Mouse (Mus musculus) hindbrain, embryonic 12.5 days (tissue): ENCODE measurements at regions not wholly inside any gene's neighbourhood (a gene's known extent, or its start where the extent isn't known, plus 50 kb on each side); places are given as distances from the start of the nearest gene placed in this dataset.
A peak's percentile ranks its signal among the peaks of the same experiment; 100 is the strongest.

ENCODE experiments used
- ATAC-seq: fragments of 200-750 bp; cut with Nextera tagmentation; 2 replicates; pipeline ENCODE4 v1.8.0; 2017; ENCODE audit warnings: moderate TSS enrichment; ENCODE audit not compliant: low FRiP score
- H3K27ac ChIP-seq: fragments of 300-500 bp; sonication (generic); 2 replicates; pipeline ENCODE4 v1.5.1; 2016; ENCODE audit warnings: mild to moderate bottlenecking
- H3K27me3 ChIP-seq: fragments of 300-500 bp; sonication (generic); 2 replicates; pipeline ENCODE4 v1.6.1; 2016; ENCODE audit warnings: mild to moderate bottlenecking
- H3K36me3 ChIP-seq: fragments of 300-500 bp; sonication (generic); 2 replicates; pipeline ENCODE4 v1.6.1; 2016; ENCODE audit warnings: mild to moderate bottlenecking
- H3K4me1 ChIP-seq: fragments of 300-500 bp; sonication (generic); 2 replicates; pipeline ENCODE4 v1.6.1; 2016
- H3K4me2 ChIP-seq: fragments of 300-500 bp; sonication (generic); replicated peaks from 2 replicates; pipeline ENCODE4 v1.6.1; 2016; ENCODE audit warnings: mild to moderate bottlenecking
- H3K4me3 ChIP-seq: fragments of 300-500 bp; sonication (generic); 2 replicates; pipeline ENCODE4 v1.5.1; 2016; ENCODE audit warnings: mild to moderate bottlenecking
- H3K9ac ChIP-seq: fragments of 300-500 bp; sonication (generic); 2 replicates; pipeline ENCODE4 v1.6.1; 2016; ENCODE audit warnings: mild to moderate bottlenecking, moderate library complexity
- H3K9me3 ChIP-seq: fragments of 300-500 bp; sonication (generic); replicated peaks from 2 replicates; pipeline ENCODE4 v1.6.1; 2016; ENCODE audit warnings: mild to moderate bottlenecking
- WGBS: fragments of 180-500 bp; shearing (Covaris S2); methylation state at CpG from one replicate; pipeline ENCODE4 v1.1.7; 2016; 5-methylcytosine and 5-hydroxymethylcytosine counted together

DNA sequence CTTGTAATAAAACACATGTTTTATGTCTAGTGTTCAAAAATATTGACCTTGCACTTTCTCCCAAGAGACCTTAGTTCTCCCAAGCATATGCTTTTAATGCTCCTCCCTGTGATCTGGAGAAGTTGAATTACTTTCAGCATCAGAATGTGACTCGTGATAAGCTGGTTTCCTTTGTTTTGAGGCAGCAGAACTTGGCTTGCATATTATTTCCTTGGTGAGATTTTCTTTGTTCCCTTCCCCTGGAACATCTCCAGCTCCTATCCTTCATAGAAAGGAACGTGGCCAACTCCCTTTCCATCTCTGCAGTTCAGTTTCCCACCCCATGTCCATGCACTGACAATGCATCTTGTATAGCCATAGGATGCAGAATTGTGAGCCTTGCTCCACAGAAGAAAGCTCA is 1292.0 kb upstream of the Flrt2 start:
- Histone ChIP-seq H3K36me3 (no peaks in the 10 kb centered on the region), H3K9ac (no peak overlapping the region), H3K4me2 (no peak overlapping the region)

GRCm38 (mm10) chr12:94420918-94421317 is 1271.1 kb upstream of the Flrt2 start:
- Histone ChIP-seq H3K27ac (no peak overlapping the region), H3K4me1 (peaks cover 5% of the 10 kb centered on the region; the same call in 1 of the 2 replicates), H3K4me3 (no peak overlapping the region), H3K27me3 (no peaks in the 10 kb centered on the region), H3K4me2 (no peak overlapping the region), H3K36me3 (no peaks in the 10 kb centered on the region), H3K9ac (no peak overlapping the region), H3K9me3 (no peaks in the 10 kb centered on the region)
- WGBS: 70% methylated on average over 5 of the region's 5 CpGs
- ATAC-seq: no peak

More for the DNA sequence above, 1292.0 kb upstream of the Flrt2 start:
- no peak overlapping the region for H3K27ac ChIP-seq
- no peaks in the 10 kb centered on the region for H3K4me1 ChIP-seq
- no peak overlapping the region for H3K4me3 ChIP-seq
- no peaks in the 10 kb centered on the region for H3K9me3 ChIP-seq
- no peak for ATAC-seq
- no peaks in the 10 kb centered on the region for H3K27me3 ChIP-seq
- WGBS: 56% methylated on average over 2 of the region's 2 CpGs

DNA sequence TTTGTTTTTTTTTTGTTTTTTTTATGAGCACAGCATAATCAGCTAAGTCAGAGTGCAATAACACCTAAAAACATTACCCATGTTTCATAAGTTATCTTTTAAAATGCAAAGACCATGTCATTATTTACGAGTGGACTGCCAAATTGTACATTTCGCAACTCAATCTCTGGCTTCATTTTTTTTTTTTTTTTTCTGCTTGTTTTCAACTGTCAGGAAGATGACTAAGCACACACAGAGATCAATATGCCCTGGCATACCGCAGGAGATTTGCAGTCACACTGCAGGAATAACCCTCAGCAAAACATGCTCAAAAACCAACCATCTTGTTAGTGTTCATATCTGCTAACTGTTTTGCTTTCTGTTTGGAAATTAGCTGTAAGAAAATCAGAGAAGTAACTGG is 1270.3 kb upstream of the Flrt2 start:
- 79% methylated on average over 3 of the region's 3 CpGs for WGBS
- Histone ChIP-seq H3K9ac (no peak overlapping the region), H3K27me3 (no peaks in the 10 kb centered on the region), H3K36me3 (no peaks in the 10 kb centered on the region), H3K4me3 (no peak overlapping the region), H3K9me3 (no peaks in the 10 kb centered on the region), H3K4me1 (peaks cover 5% of the 10 kb centered on the region; the same call in 1 of the 2 replicates), H3K4me2 (no peak overlapping the region), H3K27ac (no peak overlapping the region)
- ATAC-seq: no peak

DNA sequence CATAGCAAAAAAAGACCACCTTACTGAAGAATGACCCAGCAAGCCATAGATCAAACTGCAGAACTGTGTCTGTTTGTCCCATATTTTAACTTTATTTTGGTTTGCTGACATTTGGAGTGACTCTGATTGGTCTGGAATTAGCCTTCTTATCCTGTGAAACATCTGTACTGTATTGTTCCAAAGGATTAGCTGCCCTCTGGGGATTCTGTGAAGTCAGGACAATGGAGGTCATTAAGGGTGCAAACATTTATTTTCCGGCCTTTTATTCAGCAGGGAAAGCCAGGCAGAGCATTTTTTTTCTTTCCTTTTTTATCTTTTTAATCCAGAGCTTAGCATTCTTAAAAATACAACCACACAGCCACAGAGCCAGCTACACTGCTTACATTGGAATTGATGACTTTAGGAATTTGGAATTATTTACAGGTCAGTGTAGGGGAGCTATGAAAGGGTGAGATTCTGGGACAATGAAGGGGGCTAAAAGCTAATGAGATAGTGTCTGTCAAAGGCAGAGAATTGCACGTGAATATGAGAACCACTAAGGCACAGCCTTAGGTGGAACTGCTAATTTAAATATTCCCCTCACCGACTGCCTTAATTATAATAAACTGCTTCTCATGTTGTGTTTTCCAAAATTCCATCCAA is 1267.6 kb upstream of the Flrt2 start:
- Histone ChIP-seq H3K4me2 (no peak overlapping the region), H3K9me3 (no peaks in the 10 kb centered on the region), H3K27me3 (no peaks in the 10 kb centered on the region), H3K9ac (no peak overlapping the region), H3K4me3 (no peak overlapping the region), H3K36me3 (no peaks in the 10 kb centered on the region), H3K4me1 (peaks cover 5% of the 10 kb centered on the region; the same call in 1 of the 2 replicates), H3K27ac (no peak overlapping the region)
- ATAC-seq: peak; percentile 43; the same call in 1 of the 2 replicates
- WGBS: 12% methylated on average over 3 of the region's 3 CpGs

DNA sequence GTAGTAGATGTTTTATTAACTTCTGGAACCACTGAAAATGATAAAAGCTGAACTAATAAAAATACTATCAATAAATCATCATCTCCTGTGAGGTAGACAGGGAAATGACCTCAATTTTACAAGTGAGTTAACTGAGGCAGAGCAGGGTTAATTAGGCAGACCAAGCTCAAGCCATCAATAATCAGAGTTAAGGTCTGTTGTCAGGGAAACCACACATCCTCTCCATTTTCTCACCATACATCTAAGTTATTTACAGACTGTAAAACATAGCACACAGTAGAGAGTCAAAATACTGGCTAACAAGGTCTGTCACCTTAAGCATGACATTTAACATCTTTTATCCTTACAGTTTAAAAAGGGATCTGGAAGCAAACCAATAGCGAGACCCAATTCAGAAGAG is 1242.5 kb upstream of the Flrt2 start:
- H3K36me3 ChIP-seq: no peaks in the 10 kb centered on the region
- no peak overlapping the region for H3K4me2 ChIP-seq
- H3K9me3 ChIP-seq: no peaks in the 10 kb centered on the region
- no peaks in the 10 kb centered on the region for H3K4me1 ChIP-seq
- no peak overlapping the region for H3K4me3 ChIP-seq
- H3K27ac ChIP-seq: no peak overlapping the region
- WGBS: 74% methylated on average over 1 of the region's 1 CpGs
- ATAC-seq: no peak
- no peak overlapping the region for H3K9ac ChIP-seq
- H3K27me3 ChIP-seq: no peaks in the 10 kb centered on the region

GRCm38 (mm10) chr12:94468027-94468426 is 1224.0 kb upstream of the Flrt2 start:
- 72% methylated on average over 2 of the region's 2 CpGs for WGBS

GRCm38 (mm10) chr12:94468609-94469008 is 1223.4 kb upstream of the Flrt2 start:
- H3K9me3 ChIP-seq: no peaks in the 10 kb centered on the region
- H3K9ac ChIP-seq: no peak overlapping the region
- no peak overlapping the region for H3K4me3 ChIP-seq
- no peaks in the 10 kb centered on the region for H3K36me3 ChIP-seq
- 89% methylated on average over 3 of the region's 3 CpGs for WGBS
- H3K27ac ChIP-seq: no peak overlapping the region
- H3K4me2 ChIP-seq: no peak overlapping the region
- H3K27me3 ChIP-seq: no peaks in the 10 kb centered on the region
- ATAC-seq: no peak
- no peaks in the 10 kb centered on the region for H3K4me1 ChIP-seq

More at GRCm38 (mm10) chr12:94468027-94468426, 1224.0 kb upstream of the Flrt2 start:
- H3K27me3 ChIP-seq: no peaks in the 10 kb centered on the region
- no peak overlapping the region for H3K4me3 ChIP-seq
- no peak overlapping the region for H3K9ac ChIP-seq
- no peaks in the 10 kb centered on the region for H3K9me3 ChIP-seq
- ATAC-seq: no peak
- no peak overlapping the region for H3K4me2 ChIP-seq
- no peak overlapping the region for H3K27ac ChIP-seq
- no peaks in the 10 kb centered on the region for H3K4me1 ChIP-seq
- no peaks in the 10 kb centered on the region for H3K36me3 ChIP-seq

DNA sequence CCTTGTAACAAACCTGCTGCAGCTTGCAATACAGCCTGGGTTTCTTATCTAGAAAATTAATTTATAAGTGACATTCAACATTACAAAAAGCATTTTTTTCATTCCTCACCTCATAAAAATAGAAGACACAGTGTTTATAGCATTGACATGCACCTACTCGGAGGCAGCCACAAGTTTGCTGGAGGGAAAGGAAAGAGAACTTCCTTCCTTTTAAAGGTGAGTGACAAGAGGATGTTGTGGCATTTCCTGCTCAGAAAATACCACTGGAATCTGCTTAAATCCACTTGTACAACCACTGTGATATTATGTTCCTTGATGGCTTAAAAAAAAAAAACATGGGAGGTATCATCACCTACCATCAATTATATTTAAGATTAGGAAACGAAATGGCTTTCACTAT is 1222.2 kb upstream of the Flrt2 start:
- H3K36me3 ChIP-seq: no peaks in the 10 kb centered on the region
- H3K27me3 ChIP-seq: no peaks in the 10 kb centered on the region
- no peaks in the 10 kb centered on the region for H3K9me3 ChIP-seq
- no peak overlapping the region for H3K4me2 ChIP-seq
- H3K4me1 ChIP-seq: no peaks in the 10 kb centered on the region
- H3K4me3 ChIP-seq: no peak overlapping the region
- no peak for ATAC-seq
- WGBS: 86% methylated on average over 2 of the region's 2 CpGs
- H3K27ac ChIP-seq: no peak overlapping the region
- H3K9ac ChIP-seq: no peak overlapping the region

- H3K4me1 ChIP-seq: no peaks in the 10 kb centered on the region
- H3K27me3 ChIP-seq: no peaks in the 10 kb centered on the region
- H3K36me3 ChIP-seq: no peaks in the 10 kb centered on the region
- 53% methylated on average over 1 of the region's 1 CpGs for WGBS
- H3K4me3 ChIP-seq: no peak overlapping the region
- no peak for ATAC-seq
- no peaks in the 10 kb centered on the region for H3K9me3 ChIP-seq
- H3K9ac ChIP-seq: no peak overlapping the region
- H3K4me2 ChIP-seq: no peak overlapping the region
- H3K27ac ChIP-seq: no peak overlapping the region
These were observed 1221.0 kb upstream of the Flrt2 start for GRCm38 (mm10) chr12:94470981-94471380.

GRCm38 (mm10) chr12:94488721-94489120 is 1203.3 kb upstream of the Flrt2 start:
- Histone ChIP-seq H3K9ac (no peak overlapping the region), H3K4me3 (no peak overlapping the region), H3K4me2 (no peak overlapping the region), H3K9me3 (no peaks in the 10 kb centered on the region), H3K27ac (no peak overlapping the region), H3K36me3 (no peaks in the 10 kb centered on the region), H3K27me3 (no peaks in the 10 kb centered on the region), H3K4me1 (no peaks in the 10 kb centered on the region)
- WGBS: 80% methylated on average over 2 of the region's 2 CpGs
- no peak for ATAC-seq

DNA sequence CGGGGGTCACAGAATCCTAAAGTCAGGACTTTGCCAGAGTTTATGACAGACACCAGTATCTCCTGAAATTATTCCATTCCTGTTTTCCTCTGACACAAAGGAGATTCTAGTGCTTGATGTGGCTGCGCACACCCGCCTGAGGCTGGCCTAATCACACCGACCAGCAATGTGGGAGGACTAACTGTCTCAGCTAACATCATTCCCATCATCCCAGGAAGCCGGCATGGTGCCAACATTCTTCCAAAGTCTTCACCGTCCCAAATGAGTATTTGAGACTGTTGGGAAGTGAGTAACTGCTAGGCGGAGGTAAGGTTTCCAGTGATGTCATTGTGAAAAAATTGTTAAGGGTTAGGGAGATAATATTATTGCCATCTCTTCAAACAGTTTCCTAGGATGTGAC is 1183.9 kb upstream of the Flrt2 start:
- Histone ChIP-seq H3K4me2 (no peak overlapping the region), H3K9ac (no peak overlapping the region), H3K27me3 (no peaks in the 10 kb centered on the region), H3K9me3 (no peaks in the 10 kb centered on the region), H3K27ac (no peak overlapping the region), H3K4me3 (no peak overlapping the region), H3K36me3 (no peaks in the 10 kb centered on the region), H3K4me1 (no peaks in the 10 kb centered on the region)
- WGBS: 80% methylated on average over 7 of the region's 7 CpGs
- ATAC-seq: no peak

DNA sequence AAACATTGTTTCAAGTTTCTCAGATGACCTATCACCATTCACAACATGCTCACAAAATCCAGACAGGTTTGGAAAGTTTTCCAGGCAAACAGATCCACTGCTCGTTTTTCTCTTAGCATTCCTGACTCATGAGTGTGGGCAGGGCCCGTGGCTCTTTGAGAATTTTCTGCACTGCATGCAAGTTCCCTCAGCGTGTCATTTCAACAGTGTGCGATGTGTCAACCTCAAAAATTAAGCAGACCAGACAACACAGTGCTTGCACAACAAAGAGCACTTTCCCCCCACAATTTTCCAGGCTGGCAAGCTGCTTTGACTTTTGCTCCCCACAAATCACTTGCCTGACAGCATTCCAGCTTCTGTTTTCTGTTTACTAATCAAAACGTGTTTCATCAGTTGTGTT is 1182.2 kb upstream of the Flrt2 start:
- no peak overlapping the region for H3K27ac ChIP-seq

DNA sequence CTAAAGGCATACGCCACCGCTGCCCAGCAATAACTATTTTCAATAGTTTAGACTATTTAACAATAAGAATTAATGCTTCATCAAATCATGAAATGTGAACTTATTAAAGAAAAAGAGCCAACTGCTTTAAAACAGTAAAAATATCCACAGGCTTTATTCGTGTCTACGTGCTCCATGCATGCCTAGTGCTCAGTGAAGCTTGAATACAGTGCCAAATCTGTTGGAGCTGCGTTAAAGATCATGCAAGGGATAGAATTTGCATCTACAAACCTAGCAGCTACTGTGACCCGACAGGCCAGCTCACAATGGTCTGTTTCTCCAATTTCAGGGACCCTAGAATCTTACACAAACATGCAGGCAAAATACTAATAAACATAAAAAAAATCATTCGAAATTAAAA is 1147.3 kb upstream of the Flrt2 start:
- no peak overlapping the region for H3K27ac ChIP-seq
- WGBS: 84% methylated on average over 7 of the region's 7 CpGs
- no peaks in the 10 kb centered on the region for H3K4me1 ChIP-seq
- H3K9ac ChIP-seq: no peak overlapping the region
- no peaks in the 10 kb centered on the region for H3K9me3 ChIP-seq
- no peak overlapping the region for H3K4me3 ChIP-seq
- no peaks in the 10 kb centered on the region for H3K36me3 ChIP-seq
- ATAC-seq: no peak
- no peaks in the 10 kb centered on the region for H3K27me3 ChIP-seq
- H3K4me2 ChIP-seq: no peak overlapping the region

More for the DNA sequence above, 1182.2 kb upstream of the Flrt2 start:
- Histone ChIP-seq H3K9me3 (no peaks in the 10 kb centered on the region), H3K36me3 (no peaks in the 10 kb centered on the region), H3K4me3 (no peak overlapping the region), H3K4me1 (no peaks in the 10 kb centered on the region), H3K27me3 (no peaks in the 10 kb centered on the region), H3K4me2 (no peak overlapping the region), H3K9ac (no peak overlapping the region)
- ATAC-seq: no peak
- WGBS: 50% methylated on average over 5 of the region's 5 CpGs
